Mouse (Mus musculus) cerebellum, adult 11 months (tissue): Measurements from ENCODE around the gene Strn4.

Experiments
- DNase-seq: peaks from one replicate; pipeline ENCODE4 v3.0.0; 2022

Gene Strn4

GRCm38 (mm10) chr7:16879796-16880547 is 64.3 kb downstream of the Strn4 start:
- DNase-seq: no peak

GRCm38 (mm10) chr7:16880615-16881014 is 64.9 kb downstream of the Strn4 start:
- DNase-seq: no peak

DNA sequence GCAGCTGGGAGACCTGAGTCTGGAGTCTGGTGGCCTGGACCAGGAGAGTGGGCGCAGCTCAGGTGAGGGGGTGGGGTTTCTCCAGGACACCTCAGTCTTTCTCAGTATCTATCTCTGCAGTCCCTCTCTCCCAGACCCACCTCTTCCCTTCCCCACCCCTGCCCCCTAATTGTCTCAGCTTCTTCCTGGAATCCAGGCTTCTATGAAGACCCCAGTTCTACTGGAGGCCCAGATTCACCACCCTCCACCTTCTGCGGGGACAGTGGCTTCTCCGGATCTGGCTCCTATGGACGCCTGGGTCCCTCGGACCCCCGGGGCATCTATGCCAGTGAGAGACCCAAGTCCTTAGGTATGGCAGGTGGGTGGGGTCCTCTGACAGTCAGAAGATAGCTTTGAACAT is 67.5 kb downstream of the Strn4 start:
- DNase-seq: no peak

- DNase-seq: no peak
These were observed 68.6 kb downstream of the Strn4 start for GRCm38 (mm10) chr7:16884334-16884733.

GRCm38 (mm10) chr7:16885271-16885776 is 69.6 kb downstream of the Strn4 start:
- no peak for DNase-seq

DNA sequence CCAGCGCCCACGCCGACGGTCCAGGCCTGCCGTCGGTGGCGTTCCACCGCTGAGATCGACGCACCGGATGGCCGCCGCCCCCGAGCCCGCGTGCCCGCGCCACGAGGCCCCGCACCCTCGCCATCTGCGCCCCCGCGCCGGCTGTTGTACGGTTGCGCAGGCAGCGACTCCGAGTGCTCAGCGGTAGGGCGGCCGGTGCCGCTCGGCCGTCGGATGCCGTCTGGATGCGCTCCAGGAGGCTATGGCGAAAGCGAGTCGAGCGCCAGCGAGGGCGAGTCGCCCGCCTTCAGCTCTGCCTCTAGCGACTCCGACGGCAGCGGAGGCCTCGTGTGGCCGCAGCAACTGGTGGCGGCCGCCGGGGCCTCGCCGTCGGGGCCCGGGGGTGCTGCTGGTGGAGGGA is 70.2 kb downstream of the Strn4 start:
- no peak for DNase-seq
